In genomic region chr4:155432358-155432757, GRCm38 (mm10) we compare ENCODE assay signal across 31 mouse cellular contexts. TPM values are rescaled to one million over a fixed set of nuclear protein-coding genes. Genes with fewer than 3 reads are reported as not detected.
A peak's percentile ranks its signal among the peaks of the same experiment; 100 is the strongest.
DNase-seq lines count a peak whose midpoint lies in the region; ATAC-seq and TF ChIP-seq lines count a peak whose summit lies in the region.
"Had no signal": no experiment of that assay in that cellular context is flagged by ENCODE, and none has a peak within 500 bp of the region (broad histone marks: within the 10 kb centered on the region; RNA-seq: fewer than 3 reads in every experiment).

No protein-coding gene starts in this region.

- peaks cover 5% of the 10 kb centered on the region for H3K9me3 ChIP-seq in CH12.LX (replicated peaks; ENCODE audit: low read length)
- H3K9me3 ChIP-seq: embryonic facial prominence, embryonic 12.5 days; embryonic facial prominence, embryonic 15.5 days; heart, embryonic 10.5 days; heart, embryonic 13.5 days had no signal

- H3K36me3 ChIP-seq in CH12.LX (replicated peaks in 1 of 2; ENCODE audit: control insufficient read depth in 1 of 2, insufficient read depth in 1 of 2, low read length in 1 of 2) = peaks cover 0 to 36% of the 10 kb centered on the region in 2 experiments
- H3K36me3 ChIP-seq: embryonic facial prominence, embryonic 12.5 days; embryonic facial prominence, embryonic 15.5 days; heart, embryonic 10.5 days; heart, embryonic 13.5 days had no signal

- no peaks in the 10 kb centered on the region for H3K27me3 ChIP-seq in CH12.LX (replicated peaks)
- H3K27me3 ChIP-seq: embryonic facial prominence, embryonic 12.5 days; embryonic facial prominence, embryonic 15.5 days; heart, embryonic 13.5 days had no signal

- no peak for TF ChIP-seq RAD21 in CH12.LX (IDR thresholded peaks at IDR 0.05; ENCODE audit: low read depth, low read length)

- dilution Hi-C loops in CH12.LX (cut with MboI; ENCODE audit: extremely low pct_ligation_motif_present, extremely low pct_unique_long_range_greater_than_20kb, low sequenced_read_pairs) = no loop called here

- no peak overlapping the region for H3K4me3 ChIP-seq in layer of hippocampus, adult 2 months
- no peak overlapping the region for H3K4me3 ChIP-seq in CH12.LX (replicated peaks in 1 of 3; ENCODE audit: low read depth in 2 of 3, low read length in 2 of 3, poor library complexity in 1 of 3)
- no peak overlapping the region for H3K4me3 ChIP-seq in cortical plate, adult 2 months (ENCODE audit: insufficient read depth, low read length)
- H3K4me3 ChIP-seq: embryonic facial prominence, embryonic 12.5 days; embryonic facial prominence, embryonic 15.5 days; heart, adult 2 months; heart, embryonic 10.5 days; heart, embryonic 13.5 days had no signal

- ATAC-seq in frontal cortex, adult (ENCODE audit: low TSS enrichment) = peak; percentile 81
- ATAC-seq: forebrain, embryonic 14.5 days; hindbrain, postnatal 0 days; inflammation-experienced regulatory T-cells, adult 6 months; intestine, embryonic 16.5 days had no signal

- no peak for TF ChIP-seq EP300 in CH12.LX (IDR thresholded peaks at IDR 0.05; ENCODE audit: low read length)

- DNase-seq in frontal cortex, postnatal 14 days (ENCODE audit: low spot score in 2 of 2) = no peak
- no peak for DNase-seq in layer of hippocampus, adult 2 months (ENCODE audit: low spot score in 2 of 2)
- DNase-seq in layer of hippocampus, adult 11-12 months (ENCODE audit: low spot score) = no peak
- DNase-seq in CH12.LX (ENCODE audit: extremely low read depth) = no peak
- no peak for DNase-seq in kidney, postnatal 4 days
- DNase-seq: adrenal gland, adult 2 months; adrenal gland, postnatal 14 days; B cell, adult 2 months; cerebellum, adult 18-20 months; cerebellum, adult 9-10 months; cerebellum, postnatal 14 days; gastrocnemius, postnatal 36 days; heart, adult 2 months; heart, postnatal 14 days; heart, postnatal 4 days had no signal

- H3K27ac ChIP-seq in layer of hippocampus, adult 2 months = peak overlapping the region; percentile 52
- no peak overlapping the region for H3K27ac ChIP-seq in CH12.LX (ENCODE audit: insufficient read depth, low read depth)
- H3K27ac ChIP-seq in cortical plate, adult 2 months (ENCODE audit: insufficient read depth, low read length) = peak overlapping the region; percentile 82; the same call in 1 of the 2 replicates
- H3K27ac ChIP-seq: embryonic facial prominence, embryonic 12.5 days; embryonic facial prominence, embryonic 15.5 days; heart, adult 2 months; heart, embryonic 10.5 days; heart, embryonic 13.5 days; hindbrain, embryonic 14.5 days; hindbrain, postnatal 0 days had no signal

- H3K9ac ChIP-seq in CH12.LX (ENCODE audit: insufficient read depth, low read depth) = no peak overlapping the region
- H3K9ac ChIP-seq: embryonic facial prominence, embryonic 12.5 days; embryonic facial prominence, embryonic 15.5 days; heart, embryonic 13.5 days; hindbrain, embryonic 14.5 days had no signal

- no peak overlapping the region for H3K4me2 ChIP-seq in CH12.LX (ENCODE audit: insufficient read depth, low read depth, poor library complexity, severe bottlenecking)
- H3K4me2 ChIP-seq: embryonic facial prominence, embryonic 12.5 days; embryonic facial prominence, embryonic 15.5 days; heart, embryonic 13.5 days; hindbrain, embryonic 14.5 days had no signal

- no peak for TF ChIP-seq CTCF in layer of hippocampus, adult 2 months (conservative IDR thresholded peaks at IDR 0.05)
- TF ChIP-seq CTCF in CH12.LX (conservative IDR thresholded peaks at IDR 0.05 in 1 of 2, IDR thresholded peaks at IDR 0.05 in 1 of 2; ENCODE audit: low read depth in 2 of 2, low read length in 2 of 2) = no peak
- no peak for TF ChIP-seq CTCF in cortical plate, adult 2 months (IDR thresholded peaks at IDR 0.05; ENCODE audit: extremely low read depth, insufficient read depth, low read length)

- no peaks in the 10 kb centered on the region for H3K79me2 ChIP-seq in CH12.LX (replicated peaks; ENCODE audit: control insufficient read depth, extremely low read depth, insufficient read depth, poor library complexity, severe bottlenecking)

- peaks cover 14 to 29% of the 10 kb centered on the region in 2 experiments; a peak in 3 of 4 replicates for H3K4me1 ChIP-seq in CH12.LX (ENCODE audit: control insufficient read depth in 1 of 2, insufficient read depth in 2 of 2)
- H3K4me1 ChIP-seq in cortical plate, adult 2 months (ENCODE audit: control insufficient read depth, insufficient read depth, low read length) = no peaks in the 10 kb centered on the region
- H3K4me1 ChIP-seq: embryonic facial prominence, embryonic 12.5 days; embryonic facial prominence, embryonic 15.5 days; heart, embryonic 10.5 days; heart, embryonic 13.5 days had no signal

- in situ Hi-C loops in CH12.LX (cut with MboI; ENCODE audit: low pct_ligation_motif_present, low pct_unique_long_range_greater_than_20kb, low sequenced_read_pairs) = no loop called here

- TF ChIP-seq POLR2A in CH12.LX (IDR thresholded peaks at IDR 0.05; ENCODE audit: low read depth, low read length) = no peak
- no peak for TF ChIP-seq POLR2A in cortical plate, adult 2 months (IDR thresholded peaks at IDR 0.05; ENCODE audit: extremely low read depth, insufficient read depth, low read length)

TF ChIP-seq in CH12.LX, 34 proteins besides CTCF, POLR2A, EP300 and RAD21:
- 0 out of 2 replicates have a peak, but pooled peaks have one; percentile 9 for TF ChIP-seq MAFK (IDR thresholded peaks at IDR 0.05; ENCODE audit: insufficient replicate concordance, low read length)
- TF ChIP-seq NELFE (IDR thresholded peaks at IDR 0.05; ENCODE audit: low read depth, low read length) = no peak
- no peak for TF ChIP-seq USF2 (conservative IDR thresholded peaks at IDR 0.05; ENCODE audit: low read depth, low read length)
TF ChIP-seq in CH12.LX: peak in this region for 1.

RNA-seq across cellular contexts. Expression of gene Cfap74, which starts 23.4 kb away (rescaled TPM):
- total RNA-seq in layer of hippocampus, adult 2 months (2021) = 10 to 100 TPM; 13.8 to 16.2 TPM
- total RNA-seq in CH12.LX (2012; rRNA removed) (8.5 and 8.6 TPM in 2 replicates), CH12.LX (2014; rRNA removed) (4.7 and 5.2 TPM in 2 replicates)
- 4.7 and 6.2 TPM in 2 replicates for polyA plus RNA-seq in CH12.LX (2012; ENCODE audit: insufficient read length, low read depth)
- 20.4 and 21.9 TPM in 2 replicates for polyA plus RNA-seq in cortical plate, adult 2 months (2012; rRNA removed)
- total RNA-seq: granulocyte monocyte progenitor cell, adult 5-6 weeks had no signal

RNA-seq across cellular contexts. Expression of gene Gabrd, which starts 34.4 kb away (rescaled TPM):
- 10 to 100 TPM; 24.2 to 28.4 TPM for total RNA-seq in layer of hippocampus, adult 2 months (2021)
- total RNA-seq in CH12.LX (2012; rRNA removed) (0.08 and 0.13 TPM in 2 replicates), CH12.LX (2014; rRNA removed) (not detected in 2 replicates)
- polyA plus RNA-seq in CH12.LX (2012; ENCODE audit: insufficient read length, low read depth) = not detected in 2 replicates
- polyA plus RNA-seq in cortical plate, adult 2 months (2012; rRNA removed) = 129 and 141 TPM in 2 replicates
- total RNA-seq: adrenal gland, adult 2 months; granulocyte monocyte progenitor cell, adult 5-6 weeks; heart, adult 2 months; heart, postnatal 14 days; heart, postnatal 4 days had no signal
- polyA plus RNA-seq: embryonic facial prominence, embryonic 12.5 days; forebrain, embryonic 11.5 days; heart, embryonic 10.5 days; heart, embryonic 13.5 days; hindbrain, embryonic 11.5 days had no signal

RNA-seq across cellular contexts. Expression of gene Tmem52, which starts 36.6 kb away (rescaled TPM):
- 1 to 10 TPM; 5.0 to 6.7 TPM for total RNA-seq in layer of hippocampus, adult 2 months (2021)
- total RNA-seq in CH12.LX (2012; rRNA removed) (0.13 and 0.59 TPM in 2 replicates), CH12.LX (2014; rRNA removed) (not detected in 2 replicates)
- 0.34 TPM in 1 of 2 replicates, not detected in the other for polyA plus RNA-seq in CH12.LX (2012; ENCODE audit: insufficient read length, low read depth)
- polyA plus RNA-seq in cortical plate, adult 2 months (2012; rRNA removed) = 2.1 and 2.7 TPM in 2 replicates
- total RNA-seq: granulocyte monocyte progenitor cell, adult 5-6 weeks; heart, postnatal 4 days; MEL had no signal
- polyA plus RNA-seq: embryonic facial prominence, embryonic 12.5 days; forebrain, embryonic 11.5 days; forebrain, embryonic 14.5 days; heart, embryonic 10.5 days; heart, embryonic 13.5 days; heart, embryonic 16.5 days; inflammation-experienced regulatory T-cells, adult 6 months had no signal

RNA-seq across cellular contexts. Expression of gene Gnb1, which starts 58.8 kb away (rescaled TPM):
- 100 to 1,000 TPM; 718 to 729 TPM for total RNA-seq in layer of hippocampus, adult 2 months (2021)
- total RNA-seq in CH12.LX (2012; rRNA removed) (106 and 134 TPM in 2 replicates), CH12.LX (2014; rRNA removed) (72.8 and 88.0 TPM in 2 replicates)
- 407 and 450 TPM in 2 replicates for polyA plus RNA-seq in CH12.LX (2012; ENCODE audit: insufficient read length, low read depth)
- polyA plus RNA-seq in cortical plate, adult 2 months (2012; rRNA removed) = 725 and 733 TPM in 2 replicates

Comparison
In these comparisons a context has a peak if more than half of its experiments do, and no peak if none do; other contexts are left out.
1. RNA of gene Gabrd, which starts 34.4 kb away (total RNA-seq): 24.2 to 28.4 TPM in layer of hippocampus, adult 2 months; 0.08 to 0.13 TPM in CH12.LX; every median in the first group is over 10 times any median in the second.